Mouse (Mus musculus) thymus, postnatal 14 days (tissue): ENCODE measurements around the gene L3mbtl4.
A peak's percentile ranks its signal among the peaks of the same experiment; 100 is the strongest.

Experiments used
- DNase-seq: peaks from one replicate; pipeline ENCODE4 v3.0.0; 2021

Gene L3mbtl4

DNA sequence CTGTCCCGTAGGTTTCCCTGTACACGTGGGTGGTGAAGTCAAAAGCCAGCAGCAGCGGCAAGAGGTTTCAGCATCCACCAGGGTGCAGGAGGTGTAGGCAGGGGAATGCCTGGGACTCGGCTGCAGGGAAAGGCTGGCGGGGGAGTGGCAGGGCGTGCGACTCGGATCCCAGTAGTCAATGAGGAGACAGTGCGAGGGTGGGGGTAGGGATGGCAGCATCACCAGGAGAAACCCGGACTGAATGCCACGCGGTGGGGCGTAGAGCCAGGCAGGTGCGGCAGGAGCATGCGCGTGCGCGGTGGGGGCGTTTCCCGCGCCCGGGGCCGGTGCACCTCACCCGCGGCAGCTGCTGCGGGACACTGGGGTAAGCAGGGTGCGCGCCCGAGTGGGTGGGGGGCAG lies at the start of gene L3mbtl4:
L3mbtl4 (plus strand) TSS at position 271 of the 400 bp plus-strand sequence.
- peak; percentile 3 for DNase-seq

DNA sequence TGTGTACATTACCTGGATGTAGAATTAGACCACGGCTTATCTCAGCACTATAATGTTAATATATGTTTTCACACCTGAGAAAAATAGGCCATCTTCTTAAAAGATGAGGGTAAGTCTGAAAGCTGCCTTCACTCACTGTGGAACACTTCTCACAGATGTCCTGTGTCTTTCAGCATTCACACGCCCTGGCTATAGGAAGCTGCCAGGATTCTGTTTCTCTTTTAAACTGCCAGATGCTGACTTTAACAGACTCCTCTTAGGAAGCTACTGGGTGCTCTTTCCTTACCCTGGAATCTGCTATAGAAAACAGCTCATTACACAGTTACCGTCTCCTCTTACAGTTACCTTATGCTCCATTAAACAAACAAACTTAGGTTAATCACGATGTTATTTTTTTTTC lies 43.1 kb upstream of the L3mbtl4 start:
- no peak for DNase-seq

DNA sequence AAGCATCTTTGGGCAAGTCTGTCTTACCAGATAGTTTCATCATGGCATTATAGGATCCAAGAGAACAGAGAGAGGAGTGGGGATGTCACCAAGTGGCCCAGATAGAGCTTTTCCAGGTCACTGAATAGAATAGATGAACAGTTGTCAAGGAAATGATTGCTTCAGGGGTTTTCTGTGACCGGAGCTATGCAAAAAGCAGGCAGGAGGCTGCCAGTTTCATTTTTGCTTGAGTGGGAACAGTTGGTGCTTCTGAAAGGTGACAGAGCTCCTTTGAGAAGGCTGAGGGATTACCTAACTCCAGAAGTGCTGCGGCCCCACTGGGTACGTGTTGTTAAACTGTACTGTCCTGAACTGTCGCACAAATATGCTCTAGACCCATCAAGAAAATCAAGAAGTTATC lies 38.2 kb upstream of the L3mbtl4 start:
- DNase-seq: no peak

DNA sequence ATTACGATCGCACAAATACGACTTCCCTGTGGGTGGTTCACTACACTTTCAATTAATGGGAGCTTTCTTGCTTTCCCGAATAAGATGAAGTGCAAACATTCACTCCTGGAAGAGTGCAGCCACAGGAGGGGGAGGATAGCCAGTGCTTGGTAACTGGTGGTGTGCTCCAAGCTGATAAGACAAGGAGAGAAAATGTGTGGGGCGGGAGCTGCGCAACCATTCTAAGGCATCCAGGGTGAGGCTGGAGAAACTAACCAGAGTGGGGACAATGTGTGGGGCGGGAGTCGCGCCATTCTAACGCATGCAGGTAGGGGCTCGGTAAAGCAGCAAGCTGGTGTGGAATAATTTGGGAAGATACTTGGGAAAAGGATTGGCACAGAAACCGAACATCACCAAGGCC lies 36.6 kb upstream of the L3mbtl4 start:
- DNase-seq: no peak

DNA sequence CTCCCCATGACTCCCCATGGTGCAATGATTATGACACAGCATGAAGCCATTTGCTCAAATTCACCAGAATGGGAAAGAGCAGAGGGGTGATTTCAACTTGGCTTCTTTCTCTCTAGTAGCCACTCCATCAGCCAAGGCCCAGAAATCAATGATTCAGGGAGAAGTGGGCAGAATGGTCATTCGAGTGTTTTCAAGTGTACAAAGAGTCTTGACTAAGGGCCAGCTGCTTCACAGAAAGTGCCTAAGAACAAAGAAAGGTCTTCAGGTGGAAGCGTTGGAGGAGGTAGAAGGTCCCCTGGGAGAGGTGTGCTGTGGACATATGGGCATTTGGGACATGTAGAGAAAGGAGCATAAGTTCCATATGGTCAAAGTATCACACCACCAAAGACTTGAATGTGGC lies 33.4 kb upstream of the L3mbtl4 start:
- DNase-seq: no peak

DNA sequence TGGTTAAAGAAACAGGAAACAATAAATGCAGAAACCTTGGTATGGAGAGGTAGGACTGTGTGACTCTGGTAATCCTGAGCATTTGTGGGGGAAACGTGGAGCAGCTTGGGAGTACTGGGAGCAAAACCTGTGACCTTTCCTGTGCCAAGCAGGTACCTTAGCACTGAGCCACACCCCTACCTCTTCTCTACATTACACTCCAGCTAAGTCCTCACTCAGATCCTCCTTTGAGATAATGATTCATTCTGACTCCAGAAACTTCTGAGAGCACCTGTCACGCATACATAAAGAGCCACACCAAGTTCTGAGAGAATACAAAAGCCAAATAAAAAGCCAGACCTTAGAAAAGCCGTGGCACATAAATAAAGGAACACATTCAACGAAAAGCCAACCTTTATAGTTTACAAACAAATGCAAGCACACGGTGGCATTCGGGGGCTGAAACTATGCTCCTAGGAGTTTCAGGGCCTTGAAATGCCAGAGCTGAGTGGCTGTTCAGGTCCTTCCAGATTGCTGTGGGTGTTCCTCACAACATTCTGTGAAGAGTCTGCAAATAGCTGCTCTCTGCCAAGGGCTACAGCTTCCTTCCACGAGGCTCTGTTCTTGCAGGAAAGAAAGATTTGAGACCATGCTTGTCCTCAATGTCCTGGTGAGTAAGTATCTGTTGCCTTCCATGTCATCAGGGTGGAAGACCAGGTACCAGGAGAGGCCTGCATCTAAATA lies 8.6 kb upstream of the L3mbtl4 start:
- DNase-seq: no peak

DNA sequence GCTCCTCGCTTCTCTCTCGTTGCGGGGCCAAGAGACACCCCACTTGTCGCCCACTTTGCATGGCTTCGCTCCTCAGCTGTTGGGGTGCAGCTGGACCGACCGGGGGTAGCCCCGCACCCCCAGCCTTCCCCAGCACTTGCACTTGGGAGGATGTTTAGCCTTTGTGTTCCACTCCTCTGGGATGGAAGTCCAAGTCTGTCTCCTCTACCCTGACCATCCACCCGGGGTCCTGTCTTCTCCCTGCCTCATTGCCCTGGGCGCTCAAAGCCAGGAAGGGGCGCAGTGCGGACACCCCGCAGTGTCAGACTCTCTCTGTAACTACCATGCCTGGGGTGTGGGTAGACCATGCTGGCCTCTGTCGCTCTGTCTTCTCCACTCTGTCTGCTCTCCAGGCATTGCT lies 357 bp downstream of the L3mbtl4 start:
- no peak for DNase-seq

DNA sequence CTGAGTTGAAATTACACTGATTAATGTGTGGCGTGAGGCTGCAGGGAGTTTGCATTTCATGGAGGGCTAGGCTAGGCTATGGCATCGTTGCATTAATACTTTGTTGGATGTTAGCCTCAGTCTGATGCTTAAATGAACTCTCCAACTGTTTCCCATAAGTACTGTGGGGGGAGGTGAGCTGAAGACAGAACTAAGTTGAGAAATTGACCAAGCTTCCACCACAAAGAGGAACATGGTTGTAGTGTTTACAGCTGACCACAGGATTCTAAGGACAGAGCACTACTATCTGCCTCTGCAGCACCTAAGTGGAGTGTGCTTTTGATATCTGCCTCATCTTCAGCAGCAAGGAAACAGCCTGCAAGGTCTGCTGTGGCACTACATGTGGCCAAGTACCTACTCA lies 1.5 kb downstream of the L3mbtl4 start:
- no peak for DNase-seq

DNA sequence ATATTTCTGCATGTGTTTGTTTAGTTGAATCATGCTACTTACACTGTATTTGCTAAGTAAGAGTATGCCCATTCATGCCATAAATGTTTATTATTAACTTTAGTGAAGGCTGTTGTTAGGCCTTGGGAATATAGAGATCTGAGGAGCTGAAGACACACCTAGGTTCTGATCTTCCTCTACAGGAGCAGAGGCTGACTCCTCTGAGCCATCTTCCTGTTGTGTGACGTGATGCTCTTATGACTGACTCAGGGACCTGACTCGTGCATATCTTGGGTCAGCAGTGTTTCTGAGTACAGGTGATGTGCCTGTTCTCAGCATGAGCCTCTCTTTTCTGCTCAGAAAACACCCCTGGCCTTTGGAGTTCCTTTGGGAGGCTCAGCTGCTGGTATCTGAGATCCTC lies 7.3 kb downstream of the L3mbtl4 start:
- DNase-seq: no peak

DNA sequence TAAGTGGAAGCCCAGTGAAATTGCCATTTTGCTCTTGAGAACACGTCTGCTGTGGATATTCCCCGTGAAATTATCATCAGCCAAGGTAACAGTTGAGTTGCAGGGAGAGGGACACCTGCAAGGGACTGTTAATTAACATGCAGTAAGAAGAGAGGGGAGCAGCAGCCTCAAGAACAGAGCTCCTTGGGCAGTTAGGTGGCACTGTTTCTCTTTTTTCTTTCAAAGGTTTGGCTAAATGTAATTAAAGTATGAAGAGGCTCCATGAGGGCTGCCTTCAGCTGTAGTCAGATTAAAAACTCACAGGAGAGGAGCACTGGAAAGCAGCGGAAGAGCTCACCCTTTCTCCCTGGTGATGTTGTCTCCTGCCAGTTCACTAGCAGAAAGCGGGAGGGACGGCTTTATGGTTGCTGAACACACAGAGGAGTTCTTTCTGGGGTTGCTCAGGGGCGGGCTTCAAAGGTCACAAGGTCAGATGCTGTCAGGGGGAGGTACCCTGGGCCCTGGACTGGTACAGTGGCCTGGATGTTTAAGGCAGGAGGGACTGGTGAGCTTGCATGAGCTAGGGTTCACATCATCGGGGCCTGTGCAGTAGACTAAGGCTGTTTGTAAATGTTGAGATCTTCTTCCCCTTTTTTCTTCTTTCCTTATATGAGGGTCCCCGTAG lies 11.7 kb downstream of the L3mbtl4 start:
- no peak for DNase-seq

DNA sequence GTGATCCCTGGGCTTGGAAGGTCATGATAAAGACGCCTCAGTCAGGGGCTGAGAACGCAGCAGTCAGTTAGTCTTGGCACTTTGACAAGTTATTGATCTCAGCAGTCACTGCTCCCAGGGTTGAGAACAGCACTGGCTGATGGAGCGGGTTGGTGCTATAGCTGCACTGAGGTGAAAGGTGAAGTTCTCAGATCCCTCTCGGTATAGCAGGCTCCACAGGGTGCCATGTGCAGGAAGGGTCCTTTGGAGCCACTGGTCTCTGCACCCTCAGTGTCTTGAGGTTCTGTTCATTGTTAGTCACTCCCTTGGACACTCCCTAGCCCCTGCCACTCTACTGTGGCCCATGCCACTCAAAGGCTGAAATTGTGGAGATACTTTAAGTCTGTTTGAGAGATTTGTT lies 14.5 kb downstream of the L3mbtl4 start:
- DNase-seq: no peak

DNA sequence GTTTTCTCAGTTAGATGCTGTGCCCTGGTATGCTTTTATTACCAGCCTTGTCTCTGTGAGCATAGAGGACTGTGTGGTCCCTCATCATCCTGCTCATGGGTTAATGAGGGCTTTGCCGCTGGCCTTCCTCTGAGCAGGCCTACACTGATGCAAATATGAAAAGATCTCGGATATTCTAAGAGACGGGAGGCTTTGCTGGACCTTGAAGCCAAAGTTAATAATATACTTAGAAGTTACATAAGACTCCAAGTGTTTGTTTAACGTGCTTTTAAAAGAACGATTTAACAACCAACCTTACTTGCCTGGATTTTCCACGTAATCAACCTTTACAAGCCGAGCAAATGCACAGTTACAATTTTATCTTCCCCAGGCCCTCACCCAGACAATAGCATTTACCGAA lies 15.1 kb downstream of the L3mbtl4 start:
- DNase-seq: no peak

DNA sequence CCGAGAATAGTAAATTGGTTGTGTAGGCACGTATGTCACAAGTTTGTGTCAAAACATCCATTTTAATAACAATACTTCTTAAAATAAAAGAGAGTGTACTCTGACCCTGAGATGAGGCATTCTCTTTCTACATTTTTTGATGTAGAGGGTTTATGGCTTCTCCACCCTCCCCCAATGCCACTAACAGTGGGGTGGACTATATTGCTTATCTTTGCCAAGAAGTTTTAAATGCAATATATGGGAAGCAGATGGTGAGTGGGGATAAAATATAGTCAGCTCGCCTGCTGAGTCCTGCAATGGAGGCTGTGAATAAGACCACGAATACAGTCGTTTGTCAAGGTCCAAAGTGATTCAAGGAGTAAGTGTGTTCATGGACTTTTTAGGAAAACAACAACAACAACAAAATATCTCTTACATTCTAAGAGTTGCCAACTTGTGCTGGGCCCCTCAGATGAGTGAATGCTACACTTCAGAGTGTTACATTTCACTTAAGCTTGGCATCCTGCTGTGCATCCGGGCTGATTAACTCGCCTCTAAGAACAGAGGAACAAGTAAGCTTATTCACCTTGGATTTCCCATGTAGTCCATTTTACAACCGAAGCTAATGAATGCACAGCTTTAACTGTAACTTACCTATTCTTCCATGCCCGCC lies 18.2 kb downstream of the L3mbtl4 start:
- no peak for DNase-seq

DNA sequence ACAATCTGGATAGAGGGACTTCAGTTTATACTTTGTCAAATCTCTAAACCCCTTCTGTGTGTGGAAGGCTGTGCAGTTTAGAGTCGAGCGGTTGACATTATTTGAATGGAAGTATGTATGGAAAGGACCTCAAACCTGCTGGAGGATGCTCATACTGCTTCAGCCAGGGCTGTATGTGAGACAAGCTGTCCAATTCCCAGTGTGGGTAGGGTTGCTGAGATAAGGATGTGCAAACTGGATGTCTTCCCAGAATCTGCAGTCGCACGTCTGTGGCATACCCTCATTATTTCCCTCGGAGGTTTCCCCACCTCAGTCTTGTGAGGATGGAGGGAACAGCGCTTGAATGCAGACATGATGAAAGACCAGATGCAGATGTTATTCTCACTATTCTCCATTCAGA lies 34.8 kb downstream of the L3mbtl4 start:
- DNase-seq: no peak

DNA sequence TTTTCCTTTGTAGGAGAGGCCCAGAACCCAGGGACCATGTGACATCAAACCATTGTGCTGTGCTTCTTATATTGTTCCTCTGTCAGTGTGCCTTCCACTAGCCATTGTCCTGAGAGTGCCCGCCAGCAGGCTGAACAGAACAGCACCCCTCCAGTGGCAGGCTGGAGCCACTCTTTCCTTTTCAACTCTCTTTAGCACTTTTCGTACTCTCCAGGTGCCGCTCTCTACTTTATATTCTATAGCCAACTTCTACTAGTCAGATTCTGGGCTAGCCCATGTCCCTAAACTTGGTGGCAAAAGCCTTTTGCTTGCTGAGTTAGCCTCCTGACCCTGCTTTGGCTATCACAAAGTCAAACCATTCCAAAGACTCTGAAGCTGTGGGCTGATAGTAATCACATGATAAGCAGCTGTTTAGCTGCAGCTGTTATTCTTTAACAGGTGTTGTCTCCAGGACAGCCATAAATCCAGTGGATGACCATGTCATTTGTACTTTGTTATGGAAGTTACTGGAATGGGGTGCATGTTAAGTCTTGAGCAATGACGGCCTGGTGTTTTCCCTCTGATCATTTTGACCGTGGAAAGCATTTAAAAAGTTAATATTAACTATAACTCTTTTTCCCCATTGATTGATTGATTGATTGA lies 38.8 kb downstream of the L3mbtl4 start:
- DNase-seq: no peak

DNA sequence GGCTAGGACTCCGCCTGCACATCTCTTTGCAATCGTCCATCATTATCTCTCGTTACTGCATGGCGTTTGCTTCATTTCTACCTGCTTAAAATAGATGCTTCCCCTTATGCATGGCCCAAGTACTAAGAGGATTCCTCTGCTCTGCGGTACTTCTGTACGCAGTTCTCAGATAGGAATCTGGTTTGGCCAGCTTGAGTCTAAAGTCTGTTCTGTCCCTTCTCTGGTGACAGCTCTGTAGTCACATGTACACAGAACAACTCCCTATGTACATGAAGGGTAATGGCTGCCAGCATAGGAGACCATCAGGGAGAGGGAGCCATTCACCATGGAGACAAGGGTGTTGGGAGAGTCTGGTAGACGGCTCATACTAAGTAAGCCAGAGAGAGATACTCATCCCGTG lies 47.3 kb downstream of the L3mbtl4 start:
- no peak for DNase-seq

DNA sequence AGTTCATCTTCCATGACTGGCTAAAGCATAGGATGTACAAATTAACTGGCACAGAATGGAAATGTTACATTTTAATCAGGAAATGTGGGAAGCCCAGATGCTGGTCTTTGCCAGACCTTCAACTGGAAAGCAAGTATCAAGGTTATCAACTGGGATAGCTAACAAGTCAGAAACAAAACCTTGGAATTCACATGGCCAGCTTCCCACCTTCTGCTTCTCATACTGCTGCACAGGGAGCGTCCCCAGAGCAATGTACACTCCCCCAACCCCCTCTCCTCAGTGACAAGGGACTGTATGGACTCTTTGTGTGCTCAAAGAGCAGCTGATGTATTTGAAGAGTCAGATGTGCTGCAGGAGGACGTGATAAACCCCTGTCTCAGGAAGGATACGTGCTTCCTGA lies 49.0 kb downstream of the L3mbtl4 start:
- no peak for DNase-seq

DNA sequence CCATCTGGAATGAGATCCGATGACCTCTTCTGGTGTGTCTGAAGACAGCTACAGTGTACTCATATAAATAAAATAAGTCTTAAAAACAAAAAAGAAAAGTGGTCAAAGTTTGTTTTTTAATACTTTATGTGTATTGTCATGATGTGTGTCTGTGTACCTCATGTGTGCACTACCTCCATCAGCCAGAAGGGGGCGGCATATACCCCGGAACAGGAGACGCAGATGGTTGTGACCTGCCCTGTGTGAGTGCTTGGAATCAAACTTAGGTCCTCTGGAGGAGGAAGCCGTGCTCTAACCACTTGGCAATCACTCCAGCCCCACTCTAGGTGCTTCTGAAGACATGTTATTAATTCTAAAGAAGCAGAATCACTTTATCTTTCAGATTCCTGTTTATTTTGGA lies 58.6 kb downstream of the L3mbtl4 start:
- no peak for DNase-seq

DNA sequence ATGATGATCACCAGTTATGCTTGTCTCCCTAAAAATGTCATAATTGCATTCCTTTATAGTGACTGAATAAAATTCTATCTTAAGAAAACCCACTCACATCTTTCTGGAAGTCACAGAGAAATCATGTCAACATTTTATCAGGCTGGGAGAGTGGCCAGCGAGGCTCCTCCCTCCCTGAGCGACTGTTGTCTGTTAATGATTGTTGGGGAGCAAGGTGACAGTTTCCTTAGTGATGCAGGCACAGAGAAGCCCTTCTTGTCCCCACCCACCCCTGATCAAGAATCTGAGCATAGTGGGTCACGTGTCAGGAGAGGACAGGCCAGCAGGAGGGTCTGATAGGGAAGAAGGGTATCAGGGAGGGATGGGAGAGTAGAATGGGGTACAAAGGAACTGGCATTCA lies 59.8 kb downstream of the L3mbtl4 start:
- no peak for DNase-seq

DNA sequence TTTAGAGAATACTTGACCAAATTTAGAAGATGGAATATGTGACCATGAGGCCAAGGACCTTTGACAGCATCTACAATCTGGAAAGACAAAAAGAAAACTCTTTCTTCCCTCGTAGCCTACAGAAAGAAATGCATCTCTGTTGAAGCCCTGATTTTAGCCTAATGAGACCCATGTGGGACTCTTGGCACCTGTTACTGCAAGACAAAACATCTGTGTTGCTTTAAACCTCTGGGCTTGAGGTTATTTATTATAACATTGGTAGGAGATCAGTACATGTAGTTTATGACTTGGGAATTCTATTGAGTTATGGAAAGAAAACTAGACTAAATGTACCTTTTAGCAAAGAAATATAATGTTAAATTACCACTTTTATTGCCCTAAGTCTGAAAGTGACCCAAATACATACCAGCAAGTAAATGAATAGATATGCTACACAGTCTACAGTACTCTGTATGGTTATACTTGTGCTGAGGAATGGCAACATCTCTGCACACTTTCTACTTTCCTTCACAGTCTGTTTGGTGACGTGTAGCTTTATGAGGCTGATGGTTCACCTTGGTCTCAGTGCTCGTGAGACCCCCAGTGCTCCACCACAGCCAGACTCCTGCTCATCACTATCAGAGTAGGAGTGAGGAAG lies 65.4 kb downstream of the L3mbtl4 start:
- DNase-seq: no peak

DNA sequence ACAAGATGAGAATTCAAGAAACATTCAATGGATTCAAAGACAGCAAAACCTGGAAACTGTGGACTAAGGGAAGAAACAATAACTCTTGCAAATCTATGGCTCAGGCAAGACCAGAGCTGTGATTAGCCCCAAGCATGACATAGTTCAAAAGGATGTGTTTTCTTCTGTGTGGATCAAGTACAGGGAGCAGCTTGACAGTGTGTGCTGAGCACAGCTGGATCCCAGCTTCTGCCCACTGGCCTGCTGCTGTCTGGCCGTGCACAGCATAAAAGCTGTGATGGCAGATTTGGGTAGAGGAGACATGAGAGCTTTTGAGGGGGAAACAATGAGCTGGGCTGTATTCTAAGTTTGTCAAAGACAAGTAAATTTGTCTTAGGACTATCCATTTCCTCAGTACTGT lies 84.1 kb downstream of the L3mbtl4 start:
- no peak for DNase-seq

DNA sequence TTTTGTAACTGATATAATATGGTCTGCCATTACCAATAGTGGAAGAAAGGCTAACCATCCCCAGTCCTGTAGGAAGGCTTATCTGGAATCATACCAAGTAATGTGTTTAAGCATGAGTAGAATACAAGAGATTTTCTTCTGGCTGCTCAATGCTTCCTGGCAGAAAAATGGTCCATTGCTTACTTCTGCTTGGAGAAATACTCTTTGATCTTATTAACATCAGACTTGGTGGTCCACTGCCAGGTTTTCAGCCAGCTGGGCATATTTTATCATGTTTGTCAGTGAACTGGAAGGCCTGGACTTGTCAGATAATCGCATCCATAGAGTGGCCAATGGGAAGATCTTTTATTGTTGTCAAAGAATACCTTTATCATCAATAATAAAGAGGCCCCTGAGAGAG lies 97.5 kb downstream of the L3mbtl4 start:
- DNase-seq: no peak

DNA sequence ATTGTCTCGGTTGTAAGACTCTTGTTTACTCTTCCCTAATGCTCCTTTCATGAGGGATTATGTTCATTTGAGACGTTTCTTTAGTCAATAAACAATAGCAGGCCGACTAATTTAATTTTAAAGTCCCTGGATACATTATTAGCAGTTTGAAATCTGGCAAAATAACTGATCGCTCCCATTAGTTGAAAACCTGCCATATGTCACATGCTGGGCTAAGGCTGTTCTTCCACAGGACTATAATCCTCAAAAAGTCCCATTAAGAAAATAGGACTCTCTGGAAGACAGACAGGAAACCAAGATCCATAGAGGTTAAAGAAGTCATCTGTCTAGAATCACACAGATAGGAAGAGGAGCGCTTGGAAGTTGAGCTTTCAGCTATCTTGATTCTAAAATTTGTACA lies 114.9 kb downstream of the L3mbtl4 start:
- no peak for DNase-seq
